Mouse (Mus musculus) brain, embryonic 18.5 days (tissue): ENCODE results near the gene Col20a1.

Experiments used
- DNase-seq: peaks from one replicate; pipeline ENCODE4 v3.0.0-alpha.2; 2012; ENCODE audit warnings: low read depth, low spot score

Gene Col20a1

GRCm38 (mm10) chr2:180986449-180986848 is at the start of gene Col20a1:
Gene Col20a1, plus strand, starts transcription at chr2:180986535.
- DNase-seq, result no peak

- no peak for DNase-seq
Observed at GRCm38 (mm10) chr2:180940187-180940586, 46.1 kb upstream of the Col20a1 start.

- no peak for DNase-seq
Observed at GRCm38 (mm10) chr2:180941869-180942268, 44.5 kb upstream of the Col20a1 start.

- DNase-seq, result no peak
Observed at GRCm38 (mm10) chr2:180949947-180950346, 36.4 kb upstream of the Col20a1 start.

- DNase-seq, result no peak
Observed at GRCm38 (mm10) chr2:180952731-180953171, 33.6 kb upstream of the Col20a1 start.

GRCm38 (mm10) chr2:180953638-180954037 is 32.7 kb upstream of the Col20a1 start:
- no peak for DNase-seq

GRCm38 (mm10) chr2:180954061-180955047 is 32.0 kb upstream of the Col20a1 start, which contains the start of gene Nkain4:
Gene Nkain4, minus strand, starts transcription at chr2:180954699.
- DNase-seq, result peak; percentile 62

- DNase-seq, result no peak
Observed at GRCm38 (mm10) chr2:180959605-180960004, 26.7 kb upstream of the Col20a1 start.

- no peak for DNase-seq
Observed at GRCm38 (mm10) chr2:180960187-180960586, 26.1 kb upstream of the Col20a1 start.

- DNase-seq, result no peak
Observed at GRCm38 (mm10) chr2:180962616-180963308, 23.6 kb upstream of the Col20a1 start.

- DNase-seq, result no peak
Observed at GRCm38 (mm10) chr2:180963956-180964355, 22.4 kb upstream of the Col20a1 start.

GRCm38 (mm10) chr2:180966092-180966882 is 20.0 kb upstream of the Col20a1 start:
- no peak for DNase-seq

- DNase-seq, result peak; percentile 81
Observed at GRCm38 (mm10) chr2:180967010-180967763, 19.1 kb upstream of the Col20a1 start, which contains the start of gene Arfgap1. Gene Arfgap1, plus strand, starts transcription at chr2:180967225.

GRCm38 (mm10) chr2:180981133-180981532 is 5.2 kb upstream of the Col20a1 start:
- no peak for DNase-seq

- no peak for DNase-seq
Observed at GRCm38 (mm10) chr2:180985635-180986034, 700 bp upstream of the Col20a1 start.

- no peak for DNase-seq
Observed at GRCm38 (mm10) chr2:180987001-180987400, 666 bp downstream of the Col20a1 start.

GRCm38 (mm10) chr2:180987432-180988030 is 1.2 kb downstream of the Col20a1 start:
- DNase-seq, result no peak

- no peak for DNase-seq
Observed at GRCm38 (mm10) chr2:180988347-180988913, 2.1 kb downstream of the Col20a1 start.

- no peak for DNase-seq
Observed at GRCm38 (mm10) chr2:180988948-180989347, 2.6 kb downstream of the Col20a1 start.

GRCm38 (mm10) chr2:180990347-180990746 is 4.0 kb downstream of the Col20a1 start:
- DNase-seq, result no peak
